Mouse (Mus musculus) ES-Bruce4 (cell line): Measurements from ENCODE around the gene Ece2.

ENCODE experiments used
- CTCF ChIP-seq: IDR thresholded peaks from one replicate; pipeline ENCODE4 v1.8.1; 2011; ENCODE audit warnings: low read depth, low read length
- EP300 ChIP-seq: IDR thresholded peaks from 2 replicates; pipeline ENCODE4 v1.6.1; 2011; ENCODE audit warnings: low read depth, low read length; ENCODE audit not compliant: insufficient read depth

DNA sequence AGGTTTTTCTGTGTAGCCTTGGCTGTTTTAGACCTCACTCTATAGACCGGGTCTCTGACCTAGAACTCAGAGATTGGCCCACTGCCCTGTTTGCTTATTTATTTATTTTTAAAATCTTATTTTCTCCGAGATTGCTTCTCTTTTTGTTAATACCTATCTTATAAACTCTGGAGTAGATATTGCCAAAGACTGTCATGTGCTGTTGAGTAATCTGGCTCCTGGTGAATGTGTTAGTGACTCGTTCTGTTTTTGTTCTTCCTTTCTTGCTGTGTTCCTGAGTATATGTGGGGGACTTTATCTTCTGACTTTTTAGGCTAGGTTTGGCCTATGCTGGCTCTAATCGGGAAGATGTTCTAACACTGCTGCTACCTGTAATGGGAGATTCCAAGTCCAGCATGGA lies 28.0 kb downstream of the Ece2 start:
- TF ChIP-seq CTCF (no peak), EP300 (no peak)
